Mouse (Mus musculus) cerebral cortex, adult 2 months (tissue): Measurements from ENCODE around the gene Caap1.

ENCODE experiments used
- WGBS: fragments of 180-500 bp; shearing (Covaris S2); methylation state at CpG from one replicate; pipeline ENCODE4 v1.1.7; 2018; 5-methylcytosine and 5-hydroxymethylcytosine counted together

Gene Caap1

DNA sequence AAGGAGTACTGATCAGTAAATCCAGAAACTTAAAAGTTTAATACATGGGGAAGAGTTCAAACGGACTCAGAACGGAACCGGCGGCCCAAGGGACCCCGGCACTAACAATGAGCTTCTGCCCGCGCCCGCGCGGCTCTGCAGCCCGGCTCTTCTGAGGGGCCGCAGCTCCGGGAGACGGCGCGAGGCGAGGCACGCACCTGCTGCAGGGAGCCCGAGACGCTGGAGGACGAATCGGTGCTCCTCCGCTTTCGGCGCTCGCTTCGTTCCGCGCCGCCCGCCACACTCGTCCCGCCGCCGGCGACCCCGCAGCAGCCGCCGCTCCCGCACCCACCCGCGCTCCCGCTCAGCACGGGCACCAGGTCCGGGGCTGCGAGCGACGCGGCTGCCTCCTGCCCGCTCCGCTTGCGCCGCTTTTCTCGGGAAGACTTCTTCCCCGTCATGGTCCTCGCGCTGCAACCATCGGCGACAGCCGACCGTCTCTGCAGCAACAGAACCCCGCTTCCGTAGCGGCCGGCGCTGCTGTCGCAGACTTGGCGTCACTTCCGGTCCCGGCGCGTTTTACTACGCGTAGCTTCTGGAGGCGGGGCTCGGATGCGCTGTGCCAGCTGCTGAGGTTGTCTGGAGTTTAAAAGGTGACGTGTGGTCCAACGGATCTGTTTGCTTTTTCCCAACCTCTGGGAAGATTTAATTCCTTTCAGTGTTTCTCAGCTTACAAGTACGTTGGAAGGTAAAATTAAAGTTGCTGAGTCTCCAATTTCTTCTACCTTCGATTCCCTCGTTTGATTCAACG lies at the start of gene Caap1, which contains the start of gene Gm10306:
Gene Caap1 (minus strand): TSS at position 532 of the 790 bp plus-strand sequence.
Gene Gm10306 (plus strand): TSS at position 282 of the 790 bp plus-strand sequence.
- WGBS, result under 1% methylated on average over 83 of the region's 83 CpGs

DNA sequence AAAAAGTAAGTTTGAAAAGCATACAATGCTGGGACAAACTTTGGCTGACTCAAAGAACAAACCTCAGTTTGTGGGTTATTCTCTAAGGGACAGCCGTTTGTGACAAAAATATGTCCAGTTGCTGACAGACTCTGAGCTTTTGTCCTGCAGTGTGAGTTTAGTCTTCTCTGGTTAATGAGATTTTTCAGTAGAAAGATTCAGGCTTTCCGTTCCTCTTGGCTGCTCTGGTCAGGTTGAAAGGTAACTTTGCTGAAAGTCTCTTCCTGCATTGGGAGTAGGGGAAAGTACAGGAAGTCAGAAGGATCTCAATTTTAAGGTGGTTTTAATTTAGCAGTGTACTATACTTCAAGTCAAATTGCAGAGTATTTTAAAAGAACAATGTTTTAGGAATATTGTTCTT lies 49.0 kb upstream of the Caap1 start:
- WGBS, result 90% methylated on average over 2 of the region's 2 CpGs

DNA sequence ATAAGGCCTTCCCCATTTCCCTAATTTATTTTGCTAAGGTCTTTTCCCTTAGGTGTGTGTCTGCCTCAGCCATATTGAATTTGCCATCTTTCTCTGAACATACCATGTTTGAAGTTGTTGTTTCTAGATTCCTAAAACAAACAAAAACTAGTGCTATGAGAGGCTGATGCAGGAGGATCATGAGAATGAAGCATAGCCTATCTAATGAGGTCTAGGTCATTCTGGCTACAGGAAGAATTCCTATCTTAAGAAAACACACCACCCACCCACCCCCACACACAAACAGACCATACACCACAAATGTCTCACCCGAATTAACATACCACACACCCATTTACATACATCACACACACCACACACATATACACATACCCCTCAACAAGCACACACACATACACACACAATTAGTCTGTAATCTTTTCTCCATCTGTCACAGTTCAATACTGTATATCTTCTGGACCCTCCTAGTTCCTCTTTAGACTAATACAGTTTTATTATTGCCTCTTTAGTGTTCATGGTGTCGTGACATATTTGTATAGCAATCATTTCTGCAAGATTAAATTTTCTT lies 47.9 kb upstream of the Caap1 start:
- 95% methylated on average over 2 of the region's 2 CpGs for WGBS

DNA sequence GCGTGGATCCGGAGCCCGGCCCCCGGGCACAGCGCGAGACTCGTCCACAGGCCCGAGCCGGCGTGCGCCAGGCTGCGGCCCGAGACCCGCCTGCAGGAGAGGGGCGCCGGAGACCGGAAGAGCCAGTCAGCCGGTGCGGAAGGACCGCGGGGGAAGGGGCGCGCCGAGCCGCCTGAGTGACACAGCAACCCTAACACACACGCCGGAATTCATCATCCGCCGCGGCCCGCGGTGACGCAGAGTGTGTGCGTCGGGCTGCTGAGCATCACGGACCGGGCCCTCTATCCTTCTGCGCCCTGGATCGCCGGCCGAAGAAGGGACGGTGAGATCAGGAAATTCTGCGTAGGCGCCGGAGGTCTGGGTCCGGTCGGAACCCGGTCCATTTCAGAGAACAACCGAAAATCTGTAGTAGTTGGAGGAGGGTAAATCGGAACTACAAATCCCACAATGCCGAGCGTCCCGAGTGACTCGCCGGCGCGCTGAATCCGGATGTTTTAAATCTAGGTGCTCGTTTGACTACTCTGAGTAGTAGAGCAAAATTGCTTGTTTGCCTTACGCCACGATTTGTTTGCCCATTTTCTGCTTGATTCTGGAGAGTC lies 46.5 kb upstream of the Caap1 start, which contains the start of gene Plaa:
Gene Plaa (minus strand): TSS at position 214 of the 599 bp plus-strand sequence.
- WGBS, result under 1% methylated on average over 61 of the region's 61 CpGs

DNA sequence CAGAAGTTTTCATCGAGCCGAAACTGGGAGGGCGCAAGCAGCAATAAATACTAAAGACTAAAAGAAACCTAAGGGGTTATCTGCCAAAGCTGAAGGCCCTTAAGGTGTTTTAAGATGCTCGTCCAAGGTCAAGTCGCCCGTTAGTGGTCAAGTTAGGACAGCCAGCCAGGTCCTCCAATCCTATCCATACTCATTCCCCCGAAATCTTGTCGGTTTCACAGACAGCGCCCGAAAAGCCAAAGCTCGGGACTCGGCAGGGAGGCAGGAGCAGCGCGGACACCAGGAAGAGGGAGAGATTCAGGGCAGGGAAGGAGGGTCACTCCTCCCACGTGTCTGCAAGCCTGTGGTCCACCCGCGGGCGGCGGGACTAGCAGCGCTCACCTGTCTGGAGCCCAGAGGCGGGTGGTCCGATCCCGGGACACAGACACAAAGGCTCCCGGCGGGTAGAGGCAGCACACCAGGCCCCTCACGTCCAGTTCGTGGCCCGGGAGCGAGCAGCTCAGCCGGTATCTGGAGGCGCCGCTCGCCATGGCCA lies 46.0 kb upstream of the Caap1 start:
- WGBS, result under 1% methylated on average over 33 of the region's 33 CpGs

DNA sequence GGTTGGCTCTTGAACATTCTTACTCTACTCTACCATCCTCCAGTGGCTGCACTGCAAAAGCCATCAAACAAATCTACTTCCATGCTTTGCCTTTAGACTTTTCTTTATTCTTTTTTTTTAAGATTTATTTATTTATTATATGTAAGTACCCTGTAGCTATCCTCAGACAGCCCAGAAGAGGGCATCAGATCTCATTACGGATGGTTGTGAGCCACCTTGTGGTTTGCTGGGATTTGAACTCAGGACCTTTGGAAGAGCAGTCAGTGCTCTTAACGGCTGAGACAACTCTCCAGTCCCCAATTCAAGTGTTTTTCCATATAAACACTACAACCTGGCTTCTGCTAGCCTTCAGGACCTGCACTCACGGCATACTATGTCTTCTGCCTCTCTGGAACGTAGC lies 44.8 kb upstream of the Caap1 start:
- 83% methylated on average over 4 of the region's 4 CpGs for WGBS

DNA sequence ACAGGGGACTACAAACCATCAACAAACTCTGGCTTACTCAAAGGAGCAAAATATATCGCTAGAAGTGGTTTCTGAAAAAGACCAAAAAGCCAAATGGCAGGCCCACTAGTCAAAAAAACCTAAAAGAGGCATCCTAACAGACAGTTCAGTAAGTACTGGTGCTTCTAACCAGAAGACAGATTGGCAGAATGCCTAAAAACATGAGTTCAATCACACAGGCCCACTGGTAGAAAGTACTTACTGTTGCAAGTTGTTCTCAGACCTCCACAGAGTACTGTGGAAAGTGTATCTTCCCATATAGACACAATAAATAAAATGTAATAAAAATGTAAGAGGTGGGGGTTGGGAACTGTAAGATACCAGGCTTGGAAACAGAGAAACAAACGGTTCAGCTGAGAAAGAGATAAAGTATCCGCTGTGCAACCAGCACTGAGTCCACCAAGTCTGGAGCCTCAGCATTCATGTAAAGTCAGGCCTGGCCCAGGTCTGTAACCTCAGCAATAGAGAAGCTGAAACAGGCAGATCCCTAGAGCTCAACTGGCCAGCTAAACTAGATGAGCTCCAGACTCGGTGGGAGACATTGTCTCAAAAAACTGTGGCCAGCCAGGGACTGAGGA lies 35.3 kb upstream of the Caap1 start:
- WGBS, result 66% methylated on average over 4 of the region's 4 CpGs

DNA sequence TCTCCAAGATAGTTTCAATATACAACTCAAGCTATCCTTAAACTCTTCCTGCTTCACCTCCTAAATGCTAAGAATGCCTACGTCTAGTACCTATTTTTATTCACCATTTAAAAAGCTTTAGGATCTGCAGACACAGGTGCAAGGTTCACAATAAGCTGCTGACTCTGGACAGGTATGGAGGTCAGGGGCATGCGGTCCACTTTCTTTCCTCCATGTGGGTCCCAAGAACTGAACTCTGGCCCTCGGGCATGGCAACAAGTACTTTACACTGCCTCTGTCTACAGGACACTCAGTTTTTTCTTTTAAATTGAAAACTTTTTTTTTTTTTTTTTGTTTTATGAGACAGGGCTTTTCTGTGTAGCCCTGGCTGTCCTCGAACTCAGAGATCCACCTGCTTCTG lies 16.1 kb upstream of the Caap1 start:
- WGBS, result 86% methylated on average over 4 of the region's 4 CpGs

DNA sequence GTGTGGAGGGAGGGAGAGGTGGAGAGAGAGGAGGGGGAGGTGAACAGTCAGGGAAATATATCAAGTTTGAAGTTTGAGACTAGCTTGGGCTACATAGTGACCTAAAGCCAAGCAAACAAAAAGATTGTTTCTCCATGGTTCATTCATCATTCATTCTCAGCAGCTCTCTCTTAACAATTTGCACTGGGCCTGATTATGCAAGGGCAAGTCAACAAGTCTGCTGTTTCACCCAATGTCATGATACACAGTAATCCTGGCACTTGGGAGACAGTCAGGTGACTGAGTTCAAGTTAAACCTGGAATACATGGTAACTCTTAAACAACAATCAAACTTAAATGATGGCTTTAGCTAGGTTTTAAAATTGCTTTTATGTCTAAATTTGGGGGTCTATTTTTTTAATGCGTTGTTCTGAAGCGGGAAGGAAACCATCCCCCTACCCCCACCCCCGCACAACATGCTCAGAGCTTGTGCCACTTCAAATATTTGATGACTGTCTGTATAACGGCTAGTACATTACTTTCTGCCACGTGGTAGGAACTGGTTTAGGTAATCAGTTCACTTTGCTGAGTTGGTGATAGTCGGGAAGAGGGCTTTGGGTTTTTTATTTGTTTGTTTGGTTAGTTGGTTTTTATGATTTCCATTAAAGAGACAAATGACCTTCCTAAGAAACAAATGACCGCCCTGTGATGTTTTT lies 5.5 kb upstream of the Caap1 start:
- 77% methylated on average over 7 of the region's 7 CpGs for WGBS

DNA sequence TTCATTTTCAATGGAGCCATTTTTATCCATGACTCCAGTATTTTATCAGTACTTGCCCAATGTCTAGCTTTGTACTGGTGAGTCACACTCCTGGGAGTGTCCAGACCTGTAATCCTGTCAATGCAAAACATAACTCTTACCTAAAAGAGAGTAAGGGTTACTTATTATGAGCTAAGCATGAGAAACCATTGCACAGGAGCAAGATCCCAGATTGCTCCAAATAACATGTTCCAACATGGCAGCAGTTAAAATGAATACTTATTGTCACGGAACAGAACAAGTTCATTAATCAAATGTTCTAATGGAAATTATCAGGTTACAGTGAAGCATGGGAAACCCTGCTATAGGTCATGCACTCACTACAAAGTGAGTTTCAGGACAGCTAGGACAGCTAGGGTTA lies 3.7 kb upstream of the Caap1 start:
- 88% methylated on average over 1 of the region's 1 CpGs for WGBS

DNA sequence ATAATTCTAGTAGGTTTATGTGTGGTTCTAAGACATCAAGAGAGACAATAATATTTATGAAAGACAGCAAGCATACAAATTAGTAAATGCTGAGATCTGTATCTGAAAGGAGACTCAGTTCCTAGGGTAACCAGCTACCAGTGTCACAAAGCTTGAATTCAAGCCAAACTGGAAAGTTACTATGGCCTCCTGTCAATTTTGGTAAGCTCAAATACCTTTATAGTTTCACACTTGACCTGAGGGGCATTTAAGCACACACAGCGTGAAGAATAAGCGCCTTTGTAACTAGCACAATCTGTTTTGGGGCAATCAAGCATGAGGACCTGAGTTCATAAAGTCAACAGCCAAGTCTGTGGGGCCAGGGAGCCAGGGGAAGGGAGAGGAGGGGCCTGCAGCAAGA lies 2.7 kb upstream of the Caap1 start:
- 57% methylated on average over 2 of the region's 2 CpGs for WGBS

DNA sequence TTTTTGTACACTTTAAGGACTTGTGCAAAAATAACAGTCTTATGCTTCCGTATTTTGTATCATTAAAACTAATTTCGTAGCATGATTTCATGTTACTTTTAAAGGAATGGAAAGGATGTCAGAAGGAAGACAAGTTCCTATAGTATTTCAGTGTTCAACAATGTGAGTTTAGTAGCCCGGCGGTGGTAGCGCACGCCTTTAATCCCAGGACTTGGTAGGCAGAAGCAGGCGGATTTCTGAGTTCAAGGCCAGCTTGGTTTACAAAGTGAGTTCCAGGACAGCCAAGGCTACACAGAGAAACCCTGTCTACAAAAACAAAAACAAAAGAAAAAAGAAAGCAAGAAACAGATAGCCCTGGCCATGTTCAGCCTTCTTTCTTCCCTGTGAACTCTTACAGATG lies 549 bp upstream of the Caap1 start:
- WGBS, result 58% methylated on average over 7 of the region's 7 CpGs

DNA sequence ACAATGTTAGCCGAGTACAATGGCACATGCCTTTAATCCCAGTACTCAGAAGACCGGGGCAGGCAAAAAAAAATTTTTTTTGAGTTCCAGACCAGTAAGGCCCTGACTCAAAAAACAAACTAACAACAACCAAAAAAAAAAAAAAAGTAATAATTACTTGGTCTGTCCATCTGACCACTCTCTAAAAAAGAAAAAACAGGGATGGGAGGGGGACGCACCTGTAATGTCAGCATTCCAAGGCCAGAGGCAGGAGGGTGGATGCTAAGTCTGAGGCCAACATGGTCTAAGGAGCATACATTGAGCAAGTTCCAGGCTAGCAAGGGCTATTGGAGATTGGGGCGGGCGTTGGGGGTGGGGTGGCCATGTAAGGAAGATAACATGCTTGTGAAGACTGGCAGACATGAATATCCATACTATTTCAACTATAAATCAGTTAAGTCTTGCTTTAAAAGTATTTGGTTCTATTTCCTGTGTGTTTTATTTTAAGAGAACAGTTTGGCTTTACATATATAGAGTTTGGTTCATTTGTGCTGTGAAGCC lies 1.6 kb downstream of the Caap1 start:
- 94% methylated on average over 5 of the region's 5 CpGs for WGBS

DNA sequence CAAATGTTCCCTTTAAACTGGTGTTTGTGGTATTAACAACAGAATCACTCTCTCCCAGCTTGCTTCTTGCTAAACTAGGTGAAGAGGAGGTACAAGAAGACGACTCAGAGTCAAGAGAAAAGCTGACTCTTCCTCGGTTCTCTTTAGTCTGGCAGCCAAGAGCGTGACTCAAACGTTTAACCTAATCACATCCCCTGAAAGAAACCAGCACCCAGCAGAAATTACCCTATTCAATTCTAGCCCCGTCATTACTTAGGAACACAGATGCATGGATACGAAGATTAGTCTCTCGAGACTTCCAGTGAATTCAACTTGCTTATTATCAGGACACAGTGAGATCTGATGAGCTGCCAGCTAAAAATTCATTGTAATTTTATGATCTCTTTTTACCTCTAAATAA lies 12.3 kb downstream of the Caap1 start:
- WGBS, result 69% methylated on average over 7 of the region's 7 CpGs

DNA sequence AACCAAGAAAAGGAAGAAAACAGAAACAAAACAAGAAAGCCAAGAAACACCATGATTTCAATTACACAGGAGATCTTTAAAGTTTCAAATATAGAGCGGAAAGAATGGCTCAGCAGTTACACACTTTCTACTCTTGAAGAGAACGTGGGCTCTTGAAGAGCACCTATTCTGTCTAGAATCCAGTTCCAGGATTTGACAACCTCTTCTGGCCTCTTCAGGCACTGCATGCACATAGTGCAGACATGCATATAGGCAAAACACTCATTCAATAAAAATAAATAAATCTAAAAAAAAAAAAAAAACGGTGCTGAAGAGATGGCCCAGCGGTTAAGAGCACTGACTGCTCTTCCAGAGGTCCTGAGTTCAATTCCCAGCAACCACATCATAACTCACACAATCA lies 13.6 kb downstream of the Caap1 start:
- WGBS, result 87% methylated on average over 4 of the region's 4 CpGs

DNA sequence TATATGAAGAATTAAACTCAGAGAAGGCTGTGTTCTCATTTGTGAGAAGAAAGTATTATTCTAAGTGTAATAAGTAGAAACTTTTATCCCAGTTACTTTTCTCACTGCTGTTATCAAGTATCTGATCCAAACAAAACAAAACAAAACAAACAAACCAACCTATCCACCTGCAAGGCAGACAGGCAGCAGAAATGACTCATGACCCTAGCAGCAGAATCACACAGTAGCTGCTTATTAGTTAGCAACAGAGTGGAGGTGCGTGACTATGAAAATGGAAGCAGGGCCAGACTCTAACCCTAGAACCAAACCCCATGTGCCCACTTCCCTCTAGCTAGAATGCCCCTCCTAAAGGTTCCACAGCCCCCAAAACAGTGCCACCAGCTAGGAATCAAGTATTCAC lies 27.1 kb downstream of the Caap1 start:
- WGBS, result 95% methylated on average over 1 of the region's 1 CpGs

DNA sequence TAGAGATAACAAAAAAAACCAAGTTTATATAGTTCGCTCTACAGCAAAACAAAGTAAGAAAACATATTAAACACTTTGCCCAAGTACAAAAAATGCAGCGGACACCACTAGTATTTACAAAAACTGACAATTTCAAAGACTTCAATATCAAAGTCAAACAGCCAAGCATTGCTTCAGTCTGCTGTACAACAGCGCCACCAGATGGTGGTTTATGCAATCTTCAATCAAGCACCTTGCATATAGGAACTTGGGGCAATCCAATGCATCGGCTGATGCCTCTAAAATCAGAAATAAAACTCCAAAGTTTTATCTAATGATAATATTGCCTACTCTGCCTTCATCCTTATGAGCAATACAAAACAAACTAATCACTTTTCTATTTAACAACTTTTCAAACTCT lies 39.0 kb downstream of the Caap1 start:
- 60% methylated on average over 4 of the region's 4 CpGs for WGBS

DNA sequence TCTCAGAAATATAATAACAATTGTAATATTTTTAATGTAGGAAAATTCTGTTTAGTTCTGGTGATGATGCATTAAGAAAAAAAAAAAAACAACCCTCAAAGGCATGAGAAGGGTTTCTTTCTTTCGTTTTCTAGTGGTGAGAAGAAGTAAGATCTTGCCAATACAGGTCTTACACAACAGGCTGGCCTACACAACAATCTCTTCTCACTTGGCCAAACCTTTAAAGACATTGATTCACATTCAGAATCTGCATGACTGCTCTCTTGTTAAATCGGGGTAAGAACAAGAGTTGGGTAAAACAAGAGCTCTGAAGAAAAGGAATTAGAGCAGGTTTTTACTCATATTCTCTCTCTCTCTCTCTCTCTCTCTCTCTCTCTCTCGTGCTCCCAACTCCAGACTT lies 41.2 kb downstream of the Caap1 start:
- WGBS, result 49% methylated on average over 3 of the region's 3 CpGs

DNA sequence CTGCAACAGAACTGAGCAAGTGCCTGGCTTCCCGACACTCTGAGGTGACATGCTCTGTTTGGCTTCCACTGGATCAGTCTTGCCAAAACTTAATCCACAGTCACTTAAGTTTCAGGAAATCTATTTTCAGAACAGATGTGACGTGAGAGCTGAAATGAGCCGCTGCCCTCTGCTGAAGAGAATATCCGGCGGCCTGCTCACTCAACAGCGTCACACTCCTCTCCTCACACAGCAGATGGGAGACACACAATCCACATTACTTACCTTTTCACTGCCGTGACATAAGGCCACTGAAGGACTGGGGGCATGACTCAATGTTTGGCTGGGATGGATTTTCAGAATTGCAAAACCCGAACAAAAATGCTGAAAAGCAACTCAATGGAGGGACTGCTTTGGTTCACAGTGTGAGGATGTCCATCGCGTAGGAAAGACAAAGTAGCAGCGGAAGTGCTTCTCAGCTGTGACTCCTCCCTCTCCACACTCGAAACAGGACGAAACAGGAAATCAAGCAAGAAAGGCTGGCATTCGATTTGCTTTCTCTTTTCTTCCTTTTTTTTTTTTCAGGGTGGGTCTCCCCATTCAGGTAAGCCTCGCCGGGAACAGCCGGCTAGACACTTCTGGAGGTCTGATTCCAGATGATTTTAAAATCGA lies 79.7 kb downstream of the Caap1 start:
- WGBS, result 61% methylated on average over 18 of the region's 18 CpGs

DNA sequence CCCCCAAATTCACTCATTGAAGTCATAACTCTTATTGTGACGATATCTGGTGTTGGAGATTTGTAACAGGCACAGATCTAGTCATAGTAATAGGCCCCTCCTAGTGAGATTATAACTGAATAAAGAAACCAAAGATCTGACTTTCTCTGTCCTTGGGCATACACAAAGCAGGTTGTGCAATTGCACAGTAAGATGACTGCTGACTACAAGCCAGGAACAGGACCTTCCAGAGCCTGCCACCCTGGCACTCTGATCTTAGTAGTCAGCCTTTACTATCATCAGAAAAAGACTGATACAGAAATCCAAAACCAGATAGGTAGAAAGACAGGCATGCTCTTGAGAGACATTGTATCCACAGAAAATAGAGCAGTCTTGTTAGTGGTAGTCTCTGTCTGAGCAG lies 83.3 kb downstream of the Caap1 start:
- WGBS, result 92% methylated on average over 1 of the region's 1 CpGs

DNA sequence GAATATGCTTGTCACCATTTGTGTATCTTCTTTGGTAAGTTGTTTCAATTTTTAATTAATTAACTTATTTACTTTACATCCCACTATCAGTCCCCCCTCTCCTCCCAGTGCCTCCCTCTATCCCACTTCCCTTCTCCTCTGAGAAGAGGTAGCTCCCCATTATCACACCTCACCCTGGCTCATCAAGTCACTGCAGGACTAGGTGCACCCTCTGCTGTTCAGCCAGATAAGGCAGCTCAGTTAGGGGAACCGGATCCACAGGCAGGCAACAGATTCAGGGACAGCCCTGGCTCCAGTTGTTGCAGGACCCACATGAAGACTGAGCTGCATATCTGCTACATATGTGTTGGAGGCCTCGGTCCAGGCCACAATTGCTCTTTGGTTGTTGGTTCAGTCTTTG lies 97.2 kb downstream of the Caap1 start:
- WGBS, result 98% methylated on average over 2 of the region's 2 CpGs
